ENCODE assay signal across 8 mouse cellular contexts in the genomic region with DNA sequence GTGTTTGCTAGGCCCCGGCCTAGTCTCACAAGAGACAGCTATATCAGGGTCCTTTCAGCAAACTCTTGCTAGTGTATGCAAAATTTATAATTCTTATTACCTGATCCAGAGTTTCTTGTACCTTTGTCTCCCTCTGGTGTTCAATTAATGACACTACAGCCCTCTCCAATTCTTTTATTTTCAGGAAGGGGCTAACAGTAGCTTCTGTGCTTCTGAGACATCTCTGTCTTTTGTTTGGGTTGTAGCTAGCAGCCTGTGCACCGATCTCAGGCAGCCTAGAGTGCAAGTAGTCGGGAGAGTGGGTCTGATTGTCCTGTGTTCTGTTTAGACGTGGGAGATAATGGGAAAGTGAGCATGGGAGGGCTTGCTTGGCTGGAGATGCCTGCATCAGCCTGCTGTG. TPM values are rescaled to one million over a fixed set of nuclear protein-coding genes. Genes with fewer than 3 reads are reported as not detected.
DNase-seq lines count a peak whose midpoint lies in the region; ATAC-seq and TF ChIP-seq lines count a peak whose summit lies in the region.

No protein-coding gene starts in this region.

- no peak overlapping the region for H3K4me2 ChIP-seq in heart, postnatal 0 days (ENCODE audit: low read depth, low read length)
- no peak overlapping the region for H3K4me2 ChIP-seq in midbrain, embryonic 16.5 days (ENCODE audit: low read length)
- H3K4me2 ChIP-seq in midbrain, embryonic 13.5 days (replicated peaks): no peak overlapping the region

- WGBS in heart, postnatal 0 days: 21% methylated on average over 4 of the region's 4 CpGs
- WGBS in heart, embryonic 10.5 days: 22% methylated on average over 4 of the region's 4 CpGs
- WGBS in midbrain, embryonic 16.5 days: 24% methylated on average over 4 of the region's 4 CpGs
- 17% methylated on average over 4 of the region's 4 CpGs for WGBS in midbrain, embryonic 13.5 days

- TF ChIP-seq EP300 in heart, postnatal 0 days (IDR thresholded peaks at IDR 0.05; ENCODE audit: low read depth): no peak

- TF ChIP-seq CTCF in heart, postnatal 0 days (IDR thresholded peaks at IDR 0.05; ENCODE audit: low read depth): peak; percentile 59

- H3K27me3 ChIP-seq in heart, postnatal 0 days (ENCODE audit: control insufficient read depth, insufficient read depth, low read length): no peaks in the 10 kb centered on the region
- H3K27me3 ChIP-seq in heart, embryonic 10.5 days (ENCODE audit: insufficient read depth, poor library complexity, severe bottlenecking): no peaks in the 10 kb centered on the region
- H3K27me3 ChIP-seq in midbrain, embryonic 16.5 days (ENCODE audit: control insufficient read depth, insufficient read depth, low read depth, low read length): no peaks in the 10 kb centered on the region
- no peaks in the 10 kb centered on the region for H3K27me3 ChIP-seq in midbrain, embryonic 13.5 days
- H3K27me3 ChIP-seq in splenic B cell, adult 2 months (ENCODE audit: control insufficient read depth, insufficient read depth, low read length, poor library complexity, severe bottlenecking): no peaks in the 10 kb centered on the region

- peak; percentile 33 for DNase-seq in heart, postnatal 0 days (ENCODE audit: low spot score)
- DNase-seq in heart, embryonic 10.5 days (ENCODE audit: low spot score): no peak
- peak; percentile 12 for DNase-seq in embryo, embryonic 9.5 days (ENCODE audit: extremely low spot score)
- DNase-seq in splenic B cell, adult 2 months (ENCODE audit: low read depth, low spot score): peak; percentile 63
- DNase-seq in right cerebral cortex, postnatal 25 days: no peak
- DNase-seq in testis, postnatal 10 days (ENCODE audit: low spot score): no peak

- H3K9me3 ChIP-seq in heart, postnatal 0 days (replicated peaks; ENCODE audit: control insufficient read depth, low read length): no peaks in the 10 kb centered on the region
- no peaks in the 10 kb centered on the region for H3K9me3 ChIP-seq in heart, embryonic 10.5 days
- H3K9me3 ChIP-seq in midbrain, embryonic 16.5 days (replicated peaks; ENCODE audit: control insufficient read depth, low read length, poor library complexity, severe bottlenecking): no peaks in the 10 kb centered on the region
- no peaks in the 10 kb centered on the region for H3K9me3 ChIP-seq in midbrain, embryonic 13.5 days

- no peak overlapping the region for H3K4me3 ChIP-seq in heart, postnatal 0 days (ENCODE audit: low read depth, low read length)
- no peak overlapping the region for H3K4me3 ChIP-seq in heart, embryonic 10.5 days
- no peak overlapping the region for H3K4me3 ChIP-seq in midbrain, embryonic 16.5 days (ENCODE audit: low read depth, low read length)
- no peak overlapping the region for H3K4me3 ChIP-seq in midbrain, embryonic 13.5 days (replicated peaks)

- H3K27ac ChIP-seq in heart, postnatal 0 days (ENCODE audit: low read depth): no peak overlapping the region
- no peak overlapping the region for H3K27ac ChIP-seq in heart, embryonic 10.5 days
- no peak overlapping the region for H3K27ac ChIP-seq in midbrain, embryonic 16.5 days (ENCODE audit: low read length)
- no peak overlapping the region for H3K27ac ChIP-seq in midbrain, embryonic 13.5 days

- H3K4me1 ChIP-seq in heart, postnatal 0 days (ENCODE audit: control insufficient read depth, insufficient read depth): no peaks in the 10 kb centered on the region
- H3K4me1 ChIP-seq in heart, embryonic 10.5 days: no peaks in the 10 kb centered on the region
- no peaks in the 10 kb centered on the region for H3K4me1 ChIP-seq in midbrain, embryonic 16.5 days (ENCODE audit: control insufficient read depth, insufficient read depth, low read length)
- H3K4me1 ChIP-seq in midbrain, embryonic 13.5 days (replicated peaks): no peaks in the 10 kb centered on the region

- ATAC-seq in heart, postnatal 0 days (ENCODE audit: insufficient read depth, low read depth): no peak
- peak; percentile 51 for ATAC-seq in midbrain, embryonic 16.5 days
- ATAC-seq in midbrain, embryonic 13.5 days: no peak

- peaks cover 18% of the 10 kb centered on the region for H3K36me3 ChIP-seq in heart, postnatal 0 days (replicated peaks; ENCODE audit: control insufficient read depth, insufficient read depth, low read length)
- H3K36me3 ChIP-seq in heart, embryonic 10.5 days: peaks cover 8% of the 10 kb centered on the region; the same call in 1 of the 2 replicates
- peaks cover 4% of the 10 kb centered on the region; the same call in 1 of the 2 replicates for H3K36me3 ChIP-seq in midbrain, embryonic 16.5 days (ENCODE audit: control insufficient read depth, insufficient read depth, low read length)
- peaks cover 10% of the 10 kb centered on the region; the same call in 1 of the 2 replicates for H3K36me3 ChIP-seq in midbrain, embryonic 13.5 days
- H3K36me3 ChIP-seq in splenic B cell, adult 2 months (ENCODE audit: control insufficient read depth, insufficient read depth, low read length, poor library complexity, severe bottlenecking): no peaks in the 10 kb centered on the region

- H3K9ac ChIP-seq in heart, postnatal 0 days (replicated peaks; ENCODE audit: low read depth, low read length): no peak overlapping the region
- no peak overlapping the region for H3K9ac ChIP-seq in midbrain, embryonic 16.5 days (ENCODE audit: low read depth, low read length)
- H3K9ac ChIP-seq in midbrain, embryonic 13.5 days (replicated peaks): no peak overlapping the region

RNA-seq across cellular contexts. Expression of a gene that starts 42.9 kb away (rescaled TPM):
- 9.5 and 12.5 TPM in 2 replicates for total RNA-seq in heart, postnatal 0 days (2014; rRNA removed; ENCODE audit: low replicate concordance)
- polyA plus RNA-seq in heart, postnatal 0 days (2015; fragmentation: Nextera tagmentation; extraction: Ambion mirVana): 18.7 and 22.5 TPM in 2 replicates
- polyA plus RNA-seq in heart, embryonic 10.5 days (2016; fragmentation: Nextera tagmentation; extraction: Ambion mirVana): 21.8 and 26.0 TPM in 2 replicates
- 49.0 and 52.7 TPM in 2 replicates for polyA plus RNA-seq in midbrain, embryonic 16.5 days (2015; fragmentation: Nextera tagmentation; extraction: Ambion mirVana)
- polyA plus RNA-seq in midbrain, embryonic 13.5 days (2015; fragmentation: Nextera tagmentation; extraction: Ambion mirVana): 48.1 and 49.9 TPM in 2 replicates

Comparison
In these comparisons a context has a peak if more than half of its experiments do, and no peak if none do; other contexts are left out.
1. DNase-seq: peak in heart, postnatal 0 days (single experiment), embryo, embryonic 9.5 days (single experiment) and splenic B cell, adult 2 months (single experiment); none in heart, embryonic 10.5 days (single experiment), right cerebral cortex, postnatal 25 days (single experiment) and testis, postnatal 10 days (single experiment).